Mouse (Mus musculus) olfactory bulb, adult 2 months (tissue): Measurements from ENCODE around the gene Pdcd1lg2.

Experiments
- CTCF ChIP-seq: fragments of 200-500 bp; IDR thresholded peaks from 2 replicates; pipeline ENCODE4 v1.5.1; 2012; ENCODE audit warnings: low read depth, mild to moderate bottlenecking, low read length, moderate library complexity; ENCODE audit not compliant: insufficient read depth
- POLR2A ChIP-seq: fragments of 200-500 bp; IDR thresholded peaks from 2 replicates; pipeline ENCODE4 v1.6.1; 2012; ENCODE audit warnings: mild to moderate bottlenecking, low read depth, low read length, moderate library complexity; ENCODE audit not compliant: insufficient read depth

GRCm38 (mm10) chr19:29361468-29362130, 49.1 kb upstream of the Pdcd1lg2 start:
- TF ChIP-seq CTCF = no peak
- TF ChIP-seq POLR2A = peak; percentile 76
